15 mouse cellular contexts compared by ENCODE assay signal in the genomic region with DNA sequence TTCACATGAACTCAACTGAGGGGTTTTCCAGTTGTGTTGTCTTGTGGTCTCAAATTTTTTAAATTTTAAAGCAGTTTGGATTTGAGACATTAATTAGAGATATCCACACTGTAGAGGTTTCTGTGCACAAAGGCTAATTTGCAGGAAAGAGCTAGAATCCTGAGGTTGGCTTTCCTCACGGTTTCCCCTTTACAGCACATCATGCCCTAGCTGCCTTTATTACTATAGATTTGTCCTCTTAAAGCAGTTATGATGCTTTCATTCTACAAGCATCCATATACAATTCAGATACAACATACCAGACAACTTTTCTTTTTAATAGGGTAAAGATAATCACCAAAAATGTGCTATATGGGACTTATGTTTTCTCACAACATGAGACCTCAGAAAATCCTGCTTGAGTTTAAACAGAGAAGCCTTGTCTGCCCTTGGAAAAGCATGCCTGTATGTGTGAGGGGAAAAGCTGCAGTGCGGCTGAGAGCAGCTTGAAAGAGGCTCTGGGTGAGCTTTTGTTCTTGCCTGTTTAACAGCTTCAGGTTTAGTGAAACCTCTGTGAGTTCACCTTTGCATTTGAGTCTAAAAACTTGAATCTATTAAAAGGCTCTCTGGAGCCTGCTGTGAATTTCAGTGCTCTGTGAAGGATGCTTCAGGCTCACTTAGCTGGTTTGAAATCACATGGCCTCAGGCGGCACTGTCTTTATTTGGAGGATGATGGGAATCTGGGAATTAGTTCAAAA.
DNase-seq lines count a peak whose midpoint lies in the region; ATAC-seq lines count a peak whose summit lies in the region.
"Had no signal": no experiment of that assay in that cellular context is flagged by ENCODE, and none has a peak within 500 bp of the region (broad histone marks: within the 10 kb centered on the region; RNA-seq: fewer than 3 reads in every experiment).

No protein-coding gene starts in this region.

- H3K27me3 ChIP-seq in hindbrain, embryonic 11.5 days (ENCODE audit: control insufficient read depth, insufficient read depth, low read length), result no peaks in the 10 kb centered on the region
- no peaks in the 10 kb centered on the region for H3K27me3 ChIP-seq in hindbrain, embryonic 10.5 days (ENCODE audit: insufficient read depth, poor library complexity, severe bottlenecking)
- no peaks in the 10 kb centered on the region for H3K27me3 ChIP-seq in forebrain, embryonic 14.5 days (replicated peaks; ENCODE audit: control insufficient read depth, insufficient read depth, low read length)
- no peaks in the 10 kb centered on the region for H3K27me3 ChIP-seq in midbrain, embryonic 12.5 days
- H3K27me3 ChIP-seq: liver, embryonic 15.5 days had no signal

- no peak for ATAC-seq in hindbrain, embryonic 11.5 days (ENCODE audit: low FRiP score)
- ATAC-seq in forebrain, embryonic 14.5 days, result peak; percentile 86
- ATAC-seq in midbrain, embryonic 12.5 days (ENCODE audit: low FRiP score, low read depth), result peak; percentile 82

- H3K27ac ChIP-seq in hindbrain, embryonic 11.5 days (ENCODE audit: low read depth, low read length), result no peak overlapping the region
- no peak overlapping the region for H3K27ac ChIP-seq in hindbrain, embryonic 10.5 days
- H3K27ac ChIP-seq in forebrain, embryonic 14.5 days (ENCODE audit: low read depth, low read length), result peak overlapping the region; percentile 17; the same call in 1 of the 2 replicates
- no peak overlapping the region for H3K27ac ChIP-seq in midbrain, embryonic 12.5 days (replicated peaks)
- H3K27ac ChIP-seq: liver, embryonic 15.5 days had no signal

- H3K4me2 ChIP-seq in hindbrain, embryonic 11.5 days (replicated peaks; ENCODE audit: low read depth, low read length), result no peak overlapping the region
- H3K4me2 ChIP-seq in forebrain, embryonic 14.5 days (ENCODE audit: low read length), result no peak overlapping the region
- H3K4me2 ChIP-seq in midbrain, embryonic 12.5 days (replicated peaks), result no peak overlapping the region
- H3K4me2 ChIP-seq: liver, embryonic 15.5 days had no signal

- H3K36me3 ChIP-seq in hindbrain, embryonic 11.5 days (ENCODE audit: control insufficient read depth, insufficient read depth, low read length), result no peaks in the 10 kb centered on the region
- no peaks in the 10 kb centered on the region for H3K36me3 ChIP-seq in hindbrain, embryonic 10.5 days
- no peaks in the 10 kb centered on the region for H3K36me3 ChIP-seq in forebrain, embryonic 14.5 days (ENCODE audit: control insufficient read depth, insufficient read depth, low read length)
- no peaks in the 10 kb centered on the region for H3K36me3 ChIP-seq in midbrain, embryonic 12.5 days
- H3K36me3 ChIP-seq: liver, embryonic 15.5 days had no signal

- H3K9me3 ChIP-seq in hindbrain, embryonic 11.5 days (ENCODE audit: control insufficient read depth, low read length), result no peaks in the 10 kb centered on the region
- H3K9me3 ChIP-seq in hindbrain, embryonic 10.5 days, result no peaks in the 10 kb centered on the region
- no peaks in the 10 kb centered on the region for H3K9me3 ChIP-seq in forebrain, embryonic 14.5 days (replicated peaks; ENCODE audit: control insufficient read depth, low read length)
- no peaks in the 10 kb centered on the region for H3K9me3 ChIP-seq in midbrain, embryonic 12.5 days
- H3K9me3 ChIP-seq: liver, embryonic 15.5 days had no signal

- H3K9ac ChIP-seq in hindbrain, embryonic 11.5 days (ENCODE audit: low read depth, low read length), result no peak overlapping the region
- no peak overlapping the region for H3K9ac ChIP-seq in forebrain, embryonic 14.5 days (ENCODE audit: low read length)
- H3K9ac ChIP-seq in midbrain, embryonic 12.5 days (replicated peaks), result no peak overlapping the region
- H3K9ac ChIP-seq: liver, embryonic 15.5 days had no signal

- no peaks in the 10 kb centered on the region for H3K4me1 ChIP-seq in hindbrain, embryonic 11.5 days (replicated peaks; ENCODE audit: control insufficient read depth, insufficient read depth, low read length)
- H3K4me1 ChIP-seq in hindbrain, embryonic 10.5 days (replicated peaks), result no peaks in the 10 kb centered on the region
- no peaks in the 10 kb centered on the region for H3K4me1 ChIP-seq in forebrain, embryonic 14.5 days (ENCODE audit: control insufficient read depth, insufficient read depth, low read length)
- H3K4me1 ChIP-seq in midbrain, embryonic 12.5 days, result no peaks in the 10 kb centered on the region
- H3K4me1 ChIP-seq: liver, embryonic 15.5 days had no signal

- DNase-seq in hindbrain, embryonic 11.5 days (ENCODE audit: low spot score), result peak; percentile 2
- DNase-seq in hindbrain, embryonic 10.5 days (ENCODE audit: low spot score), result no peak
- DNase-seq in forebrain, embryonic 14.5 days (ENCODE audit: low spot score), result peak; percentile 65
- peak; percentile 15 for DNase-seq in telencephalon, adult 2 months (ENCODE audit: low read depth, low spot score)
- no peak for DNase-seq in kidney, postnatal 10 days
- no peak for DNase-seq in adrenal gland, postnatal 14 days
- no peak for DNase-seq in adrenal gland, adult (ENCODE audit: inconsistent age in 2 of 2, low spot score in 1 of 2)
- DNase-seq: adrenal gland, postnatal 36 days; cerebellum, adult 11-12 months; kidney, adult 11 months; kidney, postnatal 4 days; lung, postnatal 4 days; right cerebral cortex, postnatal 4 days had no signal

- WGBS in hindbrain, embryonic 11.5 days, result 37% methylated on average over 3 of the region's 3 CpGs
- WGBS in hindbrain, embryonic 10.5 days, result 41% methylated on average over 3 of the region's 3 CpGs
- 6% methylated on average over 3 of the region's 3 CpGs for WGBS in forebrain, embryonic 14.5 days
- 29% methylated on average over 3 of the region's 3 CpGs for WGBS in midbrain, embryonic 12.5 days

- no peak overlapping the region for H3K4me3 ChIP-seq in hindbrain, embryonic 11.5 days (ENCODE audit: low read depth, low read length)
- H3K4me3 ChIP-seq in hindbrain, embryonic 10.5 days, result no peak overlapping the region
- no peak overlapping the region for H3K4me3 ChIP-seq in forebrain, embryonic 14.5 days (ENCODE audit: low read depth, low read length)
- no peak overlapping the region for H3K4me3 ChIP-seq in midbrain, embryonic 12.5 days
- H3K4me3 ChIP-seq: liver, embryonic 15.5 days had no signal

Comparison
In these comparisons a context has a peak if more than half of its experiments do, and no peak if none do; other contexts are left out.
1. DNase-seq: peak in hindbrain, embryonic 11.5 days (single experiment), forebrain, embryonic 14.5 days (single experiment) and telencephalon, adult 2 months (single experiment); none in hindbrain, embryonic 10.5 days (single experiment), kidney, postnatal 10 days (single experiment), adrenal gland, postnatal 14 days (single experiment) and adrenal gland, adult (0 of 2).